Mouse (Mus musculus): ENCODE results near the gene Ttll6.

DNA sequence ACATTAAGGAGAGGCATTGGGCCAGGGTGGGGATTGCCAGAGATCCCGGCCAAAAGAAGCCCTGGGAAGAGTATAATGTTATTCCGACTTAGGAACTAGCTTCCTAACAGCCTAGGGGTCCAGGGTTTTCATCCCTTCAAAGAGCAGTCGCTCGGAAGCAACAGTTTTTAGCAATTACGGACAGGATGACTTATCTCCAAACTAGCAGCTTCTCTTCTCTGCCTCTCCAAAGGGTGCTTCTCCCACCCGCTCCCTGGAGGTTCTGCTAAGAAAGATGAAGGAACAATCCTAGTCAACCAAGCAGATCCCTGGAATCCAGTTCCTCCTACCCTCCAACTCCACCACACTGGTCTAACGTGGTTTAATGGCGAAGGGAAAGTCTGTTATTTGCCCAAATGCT, 44.8 kb downstream of the Ttll6 start:
- TF ChIP-seq POLR2A (IDR thresholded peaks at IDR 0.05; ENCODE audit: low read depth, low read length) (no peak), CTCF (IDR thresholded peaks at IDR 0.05; ENCODE audit: extremely low read depth, insufficient read depth, insufficient read length, insufficient replicate concordance) (no peak)

Data from spleen, adult 2 months (tissue).